Mouse (Mus musculus) G1E (cell line): ENCODE results near the gene Tpcn2.

Experiments
- CTCF ChIP-seq: IDR thresholded peaks from 2 replicates; pipeline ENCODE4 v1.5.1; 2012; ENCODE audit warnings: low read depth, low read length, inconsistent platforms, mixed read lengths
- GATA1 ChIP-seq: IDR thresholded peaks from 2 replicates; pipeline ENCODE4 v1.6.1; 2012; ENCODE audit warnings: borderline replicate concordance, low read length, inconsistent platforms, mixed read lengths
- TAL1 ChIP-seq: conservative IDR thresholded peaks from 2 replicates; pipeline ENCODE4 v1.6.1; 2012; ENCODE audit warnings: low read depth, low read length, inconsistent platforms, mixed read lengths

DNA sequence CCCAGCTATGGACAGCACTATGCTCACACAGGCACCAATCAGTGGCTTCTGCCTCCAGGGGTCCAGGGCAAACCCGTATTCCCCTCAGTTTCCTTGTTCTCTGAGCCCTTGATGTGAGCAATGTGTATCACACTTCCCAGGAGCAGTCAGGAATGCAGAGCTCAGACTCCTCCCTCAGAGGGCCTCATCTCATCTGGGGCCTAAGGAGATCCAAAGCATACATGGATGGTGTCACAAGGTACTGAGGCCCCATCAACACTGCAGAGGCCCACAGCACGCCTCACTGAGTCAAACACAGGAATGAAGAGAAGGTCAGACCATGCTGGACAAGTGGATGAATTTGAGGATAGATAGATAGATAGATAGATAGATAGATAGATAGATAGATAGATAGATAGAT, 8.9 kb upstream of the Tpcn2 start:
- TF ChIP-seq CTCF (no peak), TAL1 (no peak), GATA1 (no peak)
